Mouse (Mus musculus): ENCODE results near the gene Ndufb7.
"Not testable (repeated sequence)": the region's sequence is repeated elsewhere in the genome, so short reads cannot be mapped to it uniquely, and the experiment has no call there.

The Ndufb7 gene

DNA sequence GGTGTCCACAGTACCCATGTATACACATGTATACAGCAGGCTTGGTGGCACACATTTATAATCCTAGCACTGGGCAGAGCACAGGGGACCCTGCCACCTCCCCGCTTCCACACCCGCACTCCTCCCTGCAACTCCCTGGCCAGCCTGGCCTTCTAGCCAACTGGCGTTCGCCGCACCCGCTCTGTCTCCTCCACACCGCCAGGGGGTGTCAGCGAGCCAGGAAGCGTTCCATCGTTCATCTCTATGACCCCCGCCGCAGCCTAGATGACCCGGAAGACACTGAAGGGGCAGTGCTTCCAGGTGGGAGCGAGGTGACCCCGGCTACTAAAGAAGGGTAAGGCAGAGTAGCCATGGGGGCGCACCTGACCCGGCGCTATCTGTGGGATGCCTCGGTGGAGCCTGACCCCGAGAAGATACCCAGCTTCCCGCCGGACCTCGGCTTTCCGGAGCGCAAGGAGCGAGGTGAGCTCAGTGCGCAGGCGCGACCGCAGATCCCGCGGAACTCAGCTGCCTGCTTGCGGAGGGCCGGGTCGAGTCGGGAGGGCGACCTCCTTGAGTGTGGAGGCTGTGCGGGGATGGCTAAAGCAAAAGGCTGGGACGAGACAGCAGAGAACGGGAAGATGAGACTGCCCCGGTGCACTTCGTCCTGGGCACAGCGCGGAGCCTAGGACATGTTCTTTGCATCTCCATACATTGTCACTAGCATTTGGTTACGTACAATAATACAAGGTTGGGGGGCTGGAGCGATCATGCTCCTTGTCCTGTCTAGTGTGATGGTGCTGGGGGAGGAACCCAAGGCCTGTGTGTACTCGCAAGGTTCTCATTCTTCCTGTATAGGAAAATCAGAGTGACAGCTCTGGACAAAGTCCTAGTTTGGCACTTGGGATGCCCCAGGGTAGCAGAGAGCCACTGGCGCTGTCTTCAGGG lies at the start of gene Ndufb7:
Gene Ndufb7 (plus strand): TSS at position 203 of the 927 bp plus-strand sequence.
- DNase-seq (ENCODE audit: low spot score in 2 of 2), result peak; percentile 90 to 93

- DNase-seq (ENCODE audit: low spot score in 2 of 2), result no peak
These were observed 46.0 kb upstream of the Ndufb7 start for GRCm38 (mm10) chr8:83520432-83520831.

DNA sequence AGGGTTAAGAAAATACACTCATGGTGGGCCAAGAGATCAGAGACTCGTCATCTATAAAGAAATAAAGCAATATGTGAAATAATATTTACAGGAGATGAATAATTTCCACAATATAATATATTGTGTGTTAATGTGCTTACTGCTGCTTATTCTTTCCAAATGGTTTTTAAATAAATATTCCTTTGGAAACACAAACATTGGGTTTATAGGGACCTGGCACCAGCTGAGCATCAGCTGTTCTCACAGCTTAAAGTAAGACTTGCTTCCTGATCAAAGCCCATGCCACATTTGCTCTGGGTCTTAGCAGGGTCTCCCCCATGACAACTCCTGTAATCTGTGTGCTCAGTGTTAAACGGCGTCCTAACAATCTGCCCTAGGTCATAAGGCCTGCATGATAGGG lies 45.6 kb upstream of the Ndufb7 start:
- not testable (repeated sequence) for DNase-seq (ENCODE audit: low spot score in 2 of 2)

DNA sequence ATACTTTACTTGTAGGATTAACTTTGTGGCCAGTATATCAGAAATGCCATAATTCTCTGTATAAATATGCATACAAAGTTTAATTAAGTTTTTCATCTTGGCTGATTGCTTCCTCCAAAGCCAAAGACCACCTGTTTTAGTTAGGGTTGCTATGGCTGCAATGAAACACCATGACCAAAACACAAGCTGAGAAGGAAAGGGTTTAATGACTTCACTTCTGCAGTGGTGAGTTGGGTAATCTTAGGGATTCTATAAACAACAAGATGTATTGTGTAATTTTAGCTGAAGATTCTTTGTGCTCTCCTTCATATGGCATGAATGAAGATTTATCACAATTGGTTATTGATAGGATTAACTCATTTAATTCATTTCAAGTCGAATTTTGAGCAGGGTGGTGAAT lies 45.2 kb upstream of the Ndufb7 start:
- no peak for DNase-seq (ENCODE audit: low spot score in 2 of 2)

DNA sequence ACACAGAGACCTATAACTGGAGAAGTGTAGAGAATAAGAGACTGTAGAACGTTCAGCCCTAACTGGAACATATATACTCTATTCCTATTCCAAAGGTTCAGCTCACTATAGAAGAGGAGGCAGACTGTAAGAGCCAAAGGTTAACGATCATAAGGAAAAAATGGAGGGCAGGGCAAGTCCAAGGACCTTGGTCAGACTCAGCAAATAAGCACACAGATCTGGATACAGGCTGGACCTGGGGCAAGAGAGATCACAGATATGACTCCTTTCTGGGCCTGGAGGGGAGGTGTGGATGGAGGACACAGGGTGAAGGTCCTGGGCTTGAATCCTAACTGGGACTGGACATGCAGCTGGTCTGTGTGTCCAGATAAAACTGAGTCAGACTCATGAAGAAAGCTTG lies 31.7 kb upstream of the Ndufb7 start:
- no peak for DNase-seq (ENCODE audit: low spot score in 2 of 2)

DNA sequence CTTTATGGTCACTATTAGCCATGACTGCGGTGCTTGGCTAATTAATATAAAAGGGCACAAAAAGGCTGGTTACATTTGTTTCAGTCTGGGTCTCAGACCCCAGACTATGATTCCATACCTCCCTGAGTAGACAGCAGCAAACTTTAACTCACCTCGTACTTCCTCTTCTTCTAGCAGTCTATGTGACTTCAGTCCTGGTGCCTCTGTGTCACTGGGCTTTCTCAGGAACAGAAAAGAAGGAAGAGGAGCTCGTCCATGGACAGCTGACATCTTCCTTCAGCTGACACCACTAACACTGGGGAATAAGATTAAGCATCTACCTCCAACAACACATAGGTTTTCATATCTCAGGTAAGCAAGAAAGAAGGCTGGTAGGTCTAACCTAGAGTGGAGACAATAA lies 30.7 kb upstream of the Ndufb7 start, which contains the start of gene Olfr370:
Gene Olfr370 (plus strand): TSS at position 45 of the 400 bp plus-strand sequence.
- no peak for DNase-seq (ENCODE audit: low spot score in 2 of 2)

GRCm38 (mm10) chr8:83562669-83563068 lies 3.8 kb upstream of the Ndufb7 start:
- DNase-seq (ENCODE audit: low spot score in 2 of 2), result no peak

DNA sequence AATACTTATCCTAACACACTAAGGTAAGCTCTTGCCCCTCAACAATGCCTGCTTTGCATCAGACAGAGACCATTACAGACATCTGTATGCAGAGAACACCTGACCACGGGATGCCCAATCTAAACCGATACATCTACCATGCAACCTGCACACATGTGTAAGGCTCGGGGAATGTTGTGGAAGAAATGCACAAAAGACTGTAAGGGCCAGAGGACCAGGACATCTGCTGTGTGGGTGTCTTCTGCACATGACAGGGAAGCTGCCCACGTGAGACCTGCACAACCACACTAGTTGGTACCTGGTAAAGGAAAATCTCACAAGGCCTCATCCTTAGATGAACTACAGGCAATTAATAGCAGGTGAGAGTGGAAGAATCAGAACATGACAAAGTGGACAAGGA lies 3.2 kb upstream of the Ndufb7 start:
- DNase-seq (ENCODE audit: low spot score in 2 of 2), result no peak

- peak; percentile 26 to 56 for DNase-seq (ENCODE audit: low spot score in 2 of 2)
These were observed 618 bp upstream of the Ndufb7 start for GRCm38 (mm10) chr8:83565731-83566375.

- DNase-seq (ENCODE audit: low spot score in 2 of 2), result no peak
These were observed 1.2 kb downstream of the Ndufb7 start for GRCm38 (mm10) chr8:83567668-83568067.

DNA sequence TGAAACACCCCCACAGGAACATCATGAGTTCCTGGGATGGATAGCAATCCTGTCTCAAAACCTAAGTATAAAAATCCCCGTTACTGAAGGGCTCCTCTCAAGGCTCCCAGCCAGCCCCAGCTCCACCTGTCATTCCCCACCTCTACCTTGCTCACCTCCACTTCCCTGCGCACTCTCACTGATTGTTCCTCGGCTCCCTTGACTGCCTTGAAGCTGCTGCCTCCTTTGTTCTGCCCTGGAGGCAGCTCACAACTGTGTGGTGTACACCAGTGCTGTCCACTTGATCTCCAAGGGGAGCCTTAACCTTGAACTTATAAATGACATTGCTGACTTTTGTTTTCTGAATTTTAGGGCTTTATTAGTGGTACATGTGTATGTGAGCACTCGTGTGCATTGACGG lies 1.7 kb downstream of the Ndufb7 start:
- DNase-seq (ENCODE audit: low spot score in 2 of 2), result no peak

- DNase-seq (ENCODE audit: low spot score in 2 of 2), result no peak
These were observed 2.3 kb downstream of the Ndufb7 start for GRCm38 (mm10) chr8:83568755-83569154.

- no peak for DNase-seq (ENCODE audit: low spot score in 2 of 2)
These were observed 2.7 kb downstream of the Ndufb7 start for GRCm38 (mm10) chr8:83569165-83569564.

DNA sequence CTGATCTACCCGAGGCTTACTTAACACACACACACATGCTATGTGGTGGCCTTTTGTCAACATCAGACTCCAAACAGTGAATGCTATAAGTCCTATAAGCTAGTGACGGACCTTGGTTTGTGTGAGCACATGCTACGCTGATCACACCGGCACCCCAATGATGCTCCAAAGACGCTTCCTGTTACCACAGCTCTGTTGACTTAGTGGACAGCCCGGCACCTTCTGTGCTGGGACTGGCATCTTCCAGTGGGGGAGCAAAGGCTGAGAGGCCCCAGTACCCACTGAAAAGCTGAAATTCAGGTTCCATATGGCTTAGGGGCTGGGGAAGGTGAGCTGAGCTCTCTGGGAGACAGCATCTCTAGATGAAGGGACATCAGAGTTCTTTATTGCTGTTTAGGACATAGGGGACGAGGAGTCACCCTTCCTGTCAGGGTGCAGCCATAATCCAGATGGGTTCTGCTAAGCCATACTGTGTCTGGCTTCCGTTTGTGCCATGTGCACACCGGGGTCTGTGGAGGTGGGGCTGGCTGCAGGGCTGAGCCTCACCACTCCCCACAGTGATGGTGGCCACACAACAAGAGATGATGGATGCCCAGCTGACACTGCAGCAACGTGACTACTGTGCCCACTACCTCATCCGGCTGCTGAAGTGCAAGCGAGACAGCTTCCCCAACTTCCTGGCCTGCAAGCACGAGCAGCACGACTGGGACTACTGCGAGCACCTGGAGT lies 4.0 kb downstream of the Ndufb7 start:
- peak in 1 of 2 experiments; percentile 1 for DNase-seq (ENCODE audit: low spot score in 2 of 2)

- DNase-seq (ENCODE audit: low spot score in 2 of 2), result not testable (repeated sequence)
These were observed 4.5 kb downstream of the Ndufb7 start for GRCm38 (mm10) chr8:83571001-83571340.

GRCm38 (mm10) chr8:83571791-83572190 lies 5.3 kb downstream of the Ndufb7 start:
- DNase-seq (ENCODE audit: low spot score in 2 of 2), result no peak

DNA sequence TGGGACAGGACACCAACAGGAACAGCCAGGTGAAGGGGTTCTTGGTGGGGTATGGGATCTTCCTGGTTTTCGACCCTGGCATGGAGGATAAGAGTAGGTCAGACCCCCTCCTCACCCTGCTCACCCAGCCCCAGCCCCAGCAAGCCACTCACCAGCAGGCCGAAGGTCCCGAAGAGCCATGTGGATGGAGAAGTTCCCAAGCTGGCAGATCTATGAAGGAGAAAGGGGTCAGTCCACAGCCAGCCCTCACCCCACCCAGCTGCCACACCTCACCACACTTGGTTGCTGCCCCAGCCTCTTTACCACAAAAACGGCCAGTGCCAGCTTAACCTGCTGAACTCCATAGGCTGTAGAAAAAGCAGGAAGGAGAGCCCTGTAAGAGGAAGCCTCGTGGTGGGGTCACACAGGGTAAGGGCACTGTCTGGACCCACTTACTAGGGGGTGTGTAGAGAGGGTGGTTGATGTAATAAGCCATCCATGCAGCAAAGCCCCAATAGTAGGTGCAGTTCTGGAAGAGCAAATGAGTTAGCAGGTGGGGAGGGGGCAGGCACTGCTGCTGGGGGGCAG lies 5.9 kb downstream of the Ndufb7 start:
- no peak for DNase-seq (ENCODE audit: low spot score in 2 of 2)

DNA sequence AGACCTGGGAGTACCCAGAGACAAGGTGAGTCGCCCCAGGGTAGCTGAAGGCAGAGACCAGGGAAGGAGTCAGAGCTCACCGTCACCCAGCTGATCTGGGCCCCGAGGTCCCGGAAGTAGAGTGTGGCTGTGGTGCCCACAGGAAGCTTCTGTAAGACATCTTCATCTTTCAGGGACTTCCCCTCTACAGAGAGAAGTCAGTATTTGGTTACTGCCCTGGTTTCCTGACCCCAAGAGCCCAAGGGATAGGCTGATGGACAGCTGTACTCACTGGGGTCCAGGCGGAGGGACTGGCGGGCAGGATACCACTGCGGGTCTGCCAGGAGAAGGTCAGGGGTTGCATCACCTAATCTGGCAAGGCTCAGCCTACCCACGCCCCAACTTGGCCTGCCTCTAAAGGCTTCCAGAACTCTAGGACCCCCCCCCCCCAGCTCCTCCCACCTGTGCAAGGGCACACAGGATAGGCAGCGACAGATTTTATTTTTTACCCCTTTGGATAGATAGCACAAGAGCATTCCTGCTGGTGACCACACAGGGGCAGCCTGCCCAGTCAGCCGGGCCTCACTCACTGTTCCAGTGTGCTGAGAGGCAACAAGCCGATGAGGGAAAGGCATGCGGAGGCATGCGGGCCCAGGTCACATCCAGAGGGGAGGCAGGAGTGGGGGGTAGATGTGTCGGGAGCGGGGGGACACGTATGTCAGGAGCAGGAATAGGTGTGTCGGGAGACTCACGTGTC lies 6.8 kb downstream of the Ndufb7 start:
- peak; percentile 81 to 84 for DNase-seq (ENCODE audit: low spot score in 2 of 2)

DNA sequence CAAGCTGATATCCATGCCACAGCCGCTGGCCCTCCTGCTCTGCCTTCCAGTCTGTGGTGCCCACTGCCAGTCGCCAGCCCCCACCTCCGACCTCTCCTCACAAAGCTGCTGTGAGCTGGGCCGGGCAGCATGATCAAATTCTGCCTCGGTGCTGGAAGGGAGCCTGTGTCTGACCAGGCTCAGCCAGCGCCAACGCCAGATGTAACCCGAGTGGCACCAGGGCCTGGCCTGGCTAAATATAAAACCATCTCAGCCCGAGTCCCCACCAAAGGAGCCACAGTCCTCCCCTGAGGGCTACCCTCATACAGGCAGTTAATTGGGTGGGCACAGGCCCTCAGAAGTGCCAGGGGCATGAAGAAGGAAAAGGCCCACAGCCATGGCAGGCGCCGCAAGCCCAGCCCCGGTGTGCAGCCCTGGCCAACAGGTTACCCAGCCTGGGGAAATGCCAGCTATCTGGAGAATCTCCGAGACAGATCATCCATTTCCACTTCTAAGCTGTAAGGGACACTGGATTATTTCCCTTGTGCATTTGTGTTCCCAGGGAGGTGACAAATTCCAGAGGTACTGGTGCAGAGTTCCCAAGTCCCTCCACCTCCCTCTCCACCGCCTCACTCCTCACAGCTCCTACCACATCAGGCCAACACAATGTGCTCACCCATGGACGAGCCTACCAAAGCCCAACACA lies 8.3 kb downstream of the Ndufb7 start:
- peak in 1 of 2 experiments; percentile 0 for DNase-seq (ENCODE audit: low spot score in 2 of 2)

Measured in spleen, postnatal 36 days (tissue).